Mouse (Mus musculus): ENCODE results near the gene Dyrk1a.

Dyrk1a gene

GRCm38 (mm10) chr16:94569229-94570176 lies at the start of gene Dyrk1a:
Gene Dyrk1a (plus strand): TSS chr16:94570010.
- peak; percentile 96 to 98 for DNase-seq (ENCODE audit: low spot score in 2 of 2)

- no peak for DNase-seq (ENCODE audit: low spot score in 2 of 2)
Observed at GRCm38 (mm10) chr16:94523594-94524377, 46.0 kb upstream of the Dyrk1a start.

- DNase-seq (ENCODE audit: low spot score in 2 of 2): no peak
Observed at GRCm38 (mm10) chr16:94524691-94525090, 45.1 kb upstream of the Dyrk1a start.

- DNase-seq (ENCODE audit: low spot score in 2 of 2): no peak
Observed at GRCm38 (mm10) chr16:94525955-94526343, 43.9 kb upstream of the Dyrk1a start.

DNA sequence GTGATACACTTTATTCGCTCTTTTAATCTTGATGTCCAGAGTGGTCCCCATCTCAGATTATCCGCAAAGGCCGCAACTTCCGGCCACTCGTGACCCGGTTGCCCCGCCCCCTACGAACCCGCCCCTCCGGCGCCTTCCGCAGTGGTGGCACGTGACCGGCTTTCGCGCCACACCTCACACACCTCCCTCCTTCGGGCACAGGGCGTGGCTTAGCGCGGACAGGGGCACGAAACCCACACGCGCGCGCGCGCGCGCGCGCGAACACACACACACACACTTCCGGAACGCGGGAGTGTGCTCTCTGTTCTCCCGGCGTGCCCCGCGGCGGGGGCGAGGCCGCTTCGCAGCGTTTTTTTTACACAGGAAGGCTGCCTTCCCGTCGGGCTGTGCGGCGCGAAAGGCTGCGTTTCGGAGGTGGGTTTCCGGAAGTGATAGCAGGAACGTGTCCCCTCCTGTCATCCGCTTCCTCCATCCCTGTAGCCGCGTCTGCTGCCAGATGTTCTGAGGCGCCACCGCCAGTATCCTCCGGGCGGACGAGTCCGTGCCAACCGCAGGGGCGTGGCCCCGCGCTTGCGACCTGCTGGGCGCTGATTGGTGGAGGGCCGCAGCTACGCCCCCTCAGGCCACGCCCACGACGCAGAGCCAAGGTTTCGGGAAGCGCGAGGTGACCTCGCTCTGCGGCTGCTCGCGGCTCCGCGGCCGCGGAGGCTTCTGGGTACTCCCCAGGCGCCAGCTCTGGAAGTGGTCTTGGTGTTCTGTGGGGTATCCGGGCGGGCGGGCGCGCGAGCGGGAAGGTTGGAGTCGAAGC lies 43.3 kb upstream of the Dyrk1a start, which contains the start of gene Vps26c:
Gene Vps26c, minus strand, starts transcription at position 487 of the 808 bp plus-strand sequence.
- peak; percentile 94 to 96 for DNase-seq (ENCODE audit: low spot score in 2 of 2)

GRCm38 (mm10) chr16:94527152-94527534 lies 42.7 kb upstream of the Dyrk1a start:
- no peak for DNase-seq (ENCODE audit: low spot score in 2 of 2)

- DNase-seq (ENCODE audit: low spot score in 2 of 2): no peak
Observed at GRCm38 (mm10) chr16:94527546-94527945, 42.3 kb upstream of the Dyrk1a start.

DNA sequence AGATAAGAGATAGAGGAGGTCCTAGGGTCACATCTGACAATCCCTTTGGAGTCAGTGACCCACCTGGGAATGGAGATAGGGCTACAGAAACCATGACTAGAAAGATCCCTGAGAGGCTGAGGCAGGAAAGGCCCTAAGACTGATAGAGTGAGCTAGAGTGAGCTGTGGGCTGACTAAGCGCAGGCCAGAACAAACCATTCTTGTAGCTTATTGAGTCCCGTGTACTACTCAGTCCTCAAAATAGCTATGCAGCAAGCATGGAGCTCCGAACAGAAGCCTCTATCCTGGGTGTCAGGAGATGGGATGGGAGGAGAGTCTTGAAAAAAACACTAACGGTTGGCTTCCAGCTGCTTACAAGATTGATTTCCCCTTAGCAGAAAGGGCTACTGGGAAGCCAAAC lies 38.5 kb upstream of the Dyrk1a start:
- no peak for DNase-seq (ENCODE audit: low spot score in 2 of 2)

- no peak for DNase-seq (ENCODE audit: low spot score in 2 of 2)
Observed at GRCm38 (mm10) chr16:94533679-94534078, 36.1 kb upstream of the Dyrk1a start.

DNA sequence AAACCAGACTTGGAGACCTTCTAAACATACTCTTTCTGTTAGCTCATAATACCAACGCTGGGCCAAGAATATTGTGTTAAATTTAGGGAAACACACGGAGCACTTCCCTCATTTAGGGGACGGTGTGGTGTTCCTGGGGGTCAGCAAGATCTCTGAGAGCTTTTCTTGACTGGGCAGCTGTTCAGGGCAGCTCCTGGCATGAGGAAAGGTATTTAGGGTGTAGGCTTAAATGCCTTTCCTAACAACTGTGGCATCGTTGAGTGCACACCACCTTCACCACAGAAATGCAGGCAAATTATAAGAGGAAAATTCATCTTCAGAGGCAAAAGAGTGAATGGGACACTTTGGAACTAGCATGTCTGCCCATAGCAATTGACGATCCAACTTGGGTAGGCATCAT lies 34.1 kb upstream of the Dyrk1a start:
- no peak for DNase-seq (ENCODE audit: low spot score in 2 of 2)

DNA sequence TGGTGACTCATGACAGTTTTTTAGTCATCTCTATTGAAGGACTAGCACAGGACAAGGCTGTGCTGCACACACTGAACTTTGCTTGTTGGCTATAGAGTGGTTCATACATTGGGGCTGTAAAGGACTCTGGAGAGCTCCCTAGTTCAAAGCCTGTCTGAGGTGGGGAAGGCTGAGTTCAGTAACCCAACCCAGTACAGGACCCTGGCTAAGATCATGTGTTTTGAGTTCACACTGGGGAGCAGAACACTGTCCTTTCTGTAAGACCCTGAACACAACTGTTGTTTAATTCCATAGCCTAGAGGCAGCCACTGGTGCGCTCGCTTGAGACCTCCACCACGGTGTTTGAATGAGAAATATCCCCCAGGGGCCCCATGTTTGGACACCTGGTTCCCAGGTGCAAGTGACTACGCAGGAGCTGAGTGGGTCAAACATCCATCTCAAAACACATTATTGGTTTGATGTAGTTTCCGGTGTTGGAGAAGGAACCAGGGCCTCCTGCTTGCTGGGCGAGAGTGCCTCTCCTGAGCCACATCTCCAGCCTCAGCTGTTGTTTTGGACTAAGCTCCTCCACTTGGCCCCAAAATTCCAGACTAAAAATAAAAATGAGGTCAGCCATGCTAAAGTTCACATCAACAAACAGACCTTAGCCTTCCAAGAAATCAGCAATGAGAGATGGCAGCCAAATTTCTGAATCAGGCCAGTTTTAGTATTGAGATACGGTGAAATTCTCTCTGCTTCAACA lies 33.2 kb upstream of the Dyrk1a start:
- DNase-seq (ENCODE audit: low spot score in 2 of 2): no peak

DNA sequence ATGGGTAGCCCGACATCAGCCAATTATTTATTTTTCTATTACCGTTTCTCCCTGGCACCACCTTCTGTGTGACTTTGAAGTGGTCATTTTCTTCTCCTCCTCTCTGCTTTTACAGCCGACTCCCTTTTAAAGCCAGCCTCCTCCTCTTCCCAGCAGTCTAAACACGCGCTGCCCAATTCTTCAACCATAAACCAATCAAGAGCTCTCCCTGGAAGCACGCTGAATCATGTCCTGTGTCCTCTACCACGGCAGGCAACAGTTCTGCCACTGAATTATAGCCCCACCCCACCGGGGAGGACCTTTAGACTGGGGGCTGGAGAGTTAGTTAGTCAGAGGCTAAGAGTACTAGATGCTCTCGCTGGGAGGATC lies 32.7 kb upstream of the Dyrk1a start:
- DNase-seq (ENCODE audit: low spot score in 2 of 2): no peak

DNA sequence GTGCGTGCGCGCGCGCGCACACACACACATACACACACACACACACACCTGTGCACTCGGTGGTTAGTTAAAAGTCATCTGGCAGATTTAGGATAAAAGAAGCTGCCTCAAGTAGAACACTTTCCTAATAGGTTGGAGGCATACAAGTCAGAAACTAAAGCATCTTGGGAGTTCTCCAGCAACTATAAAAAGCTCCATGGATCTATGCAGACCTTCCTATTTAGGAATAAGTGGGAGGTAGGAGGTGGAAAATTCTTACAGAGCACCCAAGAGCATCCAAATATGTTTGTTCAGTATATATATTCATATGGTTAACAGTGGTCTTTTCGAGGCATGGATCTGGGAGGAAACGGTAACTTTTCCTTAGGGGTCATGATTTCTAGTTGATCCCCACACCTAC lies 29.7 kb upstream of the Dyrk1a start:
- DNase-seq (ENCODE audit: low spot score in 2 of 2): no peak

DNA sequence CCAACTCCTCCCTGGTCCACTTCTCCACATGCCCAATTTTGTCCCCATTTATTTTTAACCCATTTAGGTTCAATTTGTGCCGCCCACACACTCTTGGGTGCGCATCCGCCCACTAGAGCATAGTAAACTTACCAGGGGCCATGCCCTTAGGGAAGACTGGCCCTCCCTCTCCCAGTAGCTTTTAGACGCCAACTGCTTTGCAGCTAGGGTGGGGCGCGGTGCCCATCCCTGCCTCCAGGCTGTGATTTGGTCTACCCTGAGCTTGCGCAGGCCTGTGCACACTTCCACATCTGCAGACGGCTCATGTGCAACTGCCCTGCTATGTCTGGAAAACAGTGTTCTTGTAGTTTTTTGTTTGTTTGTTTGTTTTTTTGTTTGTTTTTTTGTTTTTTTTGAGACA lies 26.9 kb upstream of the Dyrk1a start:
- DNase-seq (ENCODE audit: low spot score in 2 of 2): no peak

- DNase-seq (ENCODE audit: low spot score in 2 of 2): no peak
Observed at GRCm38 (mm10) chr16:94544540-94545105, 25.2 kb upstream of the Dyrk1a start.

GRCm38 (mm10) chr16:94545781-94546562 lies 23.8 kb upstream of the Dyrk1a start:
- no peak for DNase-seq (ENCODE audit: low spot score in 2 of 2)

DNA sequence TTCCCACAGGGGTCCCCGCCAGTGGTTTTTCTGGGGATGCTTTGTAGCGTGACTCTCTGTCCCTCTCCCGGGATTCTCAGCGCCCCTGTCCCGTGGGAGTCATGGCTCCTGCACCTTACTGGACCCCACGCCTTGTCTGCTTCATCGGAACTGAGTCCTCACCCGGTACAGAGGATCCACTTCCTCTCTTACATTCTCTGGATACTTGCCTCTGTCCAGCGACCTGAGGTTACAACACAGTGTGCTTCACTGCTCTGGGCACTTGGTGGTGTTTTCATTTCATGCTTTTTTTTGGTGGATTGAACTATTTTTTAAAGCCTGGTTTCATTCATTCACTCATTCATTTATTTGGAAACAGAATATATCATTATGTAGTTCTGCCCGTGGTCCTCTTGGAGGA lies 20.0 kb upstream of the Dyrk1a start:
- no peak for DNase-seq (ENCODE audit: low spot score in 2 of 2)

DNA sequence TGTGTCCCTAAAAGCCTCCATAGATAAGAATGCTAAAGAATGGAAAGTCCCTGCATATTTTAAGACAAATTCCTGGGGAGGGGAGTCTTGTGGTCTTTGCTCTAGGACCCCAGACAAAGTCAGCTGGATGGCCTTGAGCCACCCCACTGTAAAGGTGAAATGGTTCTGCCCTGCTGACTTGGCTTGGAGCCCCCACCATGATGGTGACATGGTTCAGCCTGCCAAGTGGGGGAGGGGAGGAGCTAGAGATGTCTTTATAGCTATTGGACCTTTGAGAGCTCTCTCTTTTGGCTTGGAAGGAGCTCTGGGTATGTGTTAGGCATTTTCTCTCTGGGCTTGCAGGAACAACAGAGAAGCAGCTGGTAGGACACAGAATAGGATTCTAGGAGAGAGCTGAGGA lies 17.9 kb upstream of the Dyrk1a start:
- no peak for DNase-seq (ENCODE audit: low spot score in 2 of 2)

GRCm38 (mm10) chr16:94555346-94555745 lies 14.5 kb upstream of the Dyrk1a start:
- no peak for DNase-seq (ENCODE audit: low spot score in 2 of 2)

GRCm38 (mm10) chr16:94556228-94556627 lies 13.6 kb upstream of the Dyrk1a start:
- DNase-seq (ENCODE audit: low spot score in 2 of 2): no peak

Data from right cerebral cortex, adult 2 months (tissue).